Comparison of ENCODE assay signal across 8 mouse cellular contexts in genomic region chr5:136961983-136962461, GRCm38 (mm10). TPM values are rescaled to one million over a fixed set of nuclear protein-coding genes. Genes with fewer than 3 reads are reported as not detected.
A peak's percentile ranks its signal among the peaks of the same experiment; 100 is the strongest.
DNase-seq lines count a peak whose midpoint lies in the region; ATAC-seq lines count a peak whose summit lies in the region.

No protein-coding gene starts in this region.

- peak; percentile 93 for DNase-seq in ZHBTc4 (ENCODE audit: low read depth, low spot score)
- DNase-seq in gastrocnemius, adult 8-10 months (ENCODE audit: low spot score in 2 of 2) = peak; percentile 86
- peak; percentile 64 for DNase-seq in hindlimb bud, embryonic 11.5 days (ENCODE audit: extremely low spot score, low read depth, low spot score)
- peak; percentile 89 to 91 for DNase-seq in left cerebral cortex, adult 8-10 months (ENCODE audit: low spot score in 2 of 2)
- peak; percentile 93 to 94 for DNase-seq in right cerebral cortex, postnatal 10 days (ENCODE audit: low spot score in 2 of 2)
- DNase-seq in urinary bladder, postnatal 25 days (ENCODE audit: low spot score) = peak; percentile 77

- ATAC-seq in common myeloid progenitor, adult 5-6 weeks (replicated peaks; ENCODE audit: low read depth, poor library complexity, severe bottlenecking) = peak; percentile 92

- no peaks in the 10 kb centered on the region for H3K9me3 ChIP-seq in megakaryocyte, embryonic 14.5 days

- H3K27me3 ChIP-seq in megakaryocyte, embryonic 14.5 days (replicated peaks) = no peaks in the 10 kb centered on the region

- H3K4me3 ChIP-seq in megakaryocyte, embryonic 14.5 days (replicated peaks) = peak overlapping the region; percentile 92

- peaks cover 65% of the 10 kb centered on the region for H3K36me3 ChIP-seq in megakaryocyte, embryonic 14.5 days (replicated peaks; ENCODE audit: low read length)

- H3K4me1 ChIP-seq in megakaryocyte, embryonic 14.5 days = peaks cover 62% of the 10 kb centered on the region

RNA-seq across cellular contexts. Expression of gene Cldn15, which starts 4.4 kb away (rescaled TPM):
- total RNA-seq in common myeloid progenitor, adult 5-6 weeks (2017) = 1.3 and 1.8 TPM in 2 replicates
- total RNA-seq in gastrocnemius, adult 8-10 months (2022) = 1 to 10 TPM in 3 of 4 experiments, under 1 TPM in 1; 0.99 to 2.0 (median 1.2) TPM
- total RNA-seq in left cerebral cortex, adult 8-10 months (2022) = under 1 TPM in 2 of 4 experiments, not detected in 2; 0.23 to 0.25 TPM
- 0.90 and 4.8 TPM in 2 replicates for polyA plus RNA-seq in megakaryocyte, embryonic 14.5 days (2012; ENCODE audit: insufficient read depth, low replicate concordance)

RNA-seq across cellular contexts. Expression of gene Fis1, which starts 8.9 kb away (rescaled TPM):
- total RNA-seq in common myeloid progenitor, adult 5-6 weeks (2017) = 101 and 120 TPM in 2 replicates
- 100 to 1,000 TPM; 185 to 202 (median 194) TPM for total RNA-seq in gastrocnemius, adult 8-10 months (2022)
- total RNA-seq in left cerebral cortex, adult 8-10 months (2022) = 100 to 1,000 TPM; 256 to 283 (median 275) TPM
- polyA plus RNA-seq in megakaryocyte, embryonic 14.5 days (2012; ENCODE audit: insufficient read depth, low replicate concordance) = 1,064 and 1,998 TPM in 2 replicates

RNA-seq across cellular contexts. Expression of gene Plod3, which starts 24.8 kb away (rescaled TPM):
- 35.1 and 57.3 TPM in 2 replicates for total RNA-seq in common myeloid progenitor, adult 5-6 weeks (2017)
- total RNA-seq in gastrocnemius, adult 8-10 months (2022) = 10 to 100 TPM; 15.9 to 18.1 (median 17.0) TPM
- total RNA-seq in left cerebral cortex, adult 8-10 months (2022) = 10 to 100 TPM; 27.9 to 43.3 (median 34.2) TPM
- 32.3 and 34.6 TPM in 2 replicates for polyA plus RNA-seq in megakaryocyte, embryonic 14.5 days (2012; ENCODE audit: insufficient read depth, low replicate concordance)

RNA-seq across cellular contexts. Expression of gene Znhit1, which starts 25.8 kb away (rescaled TPM):
- total RNA-seq in common myeloid progenitor, adult 5-6 weeks (2017) = 28.2 and 32.1 TPM in 2 replicates
- total RNA-seq in gastrocnemius, adult 8-10 months (2022) = 10 to 100 TPM; 62.4 to 85.5 (median 72.4) TPM
- total RNA-seq in left cerebral cortex, adult 8-10 months (2022) = 10 to 100 TPM; 81.9 to 92.7 (median 85.8) TPM
- 438 and 561 TPM in 2 replicates for polyA plus RNA-seq in megakaryocyte, embryonic 14.5 days (2012; ENCODE audit: insufficient read depth, low replicate concordance)

RNA-seq across cellular contexts. Expression of gene Ift22, which starts 54.1 kb away (rescaled TPM):
- total RNA-seq in common myeloid progenitor, adult 5-6 weeks (2017) = 3.8 and 15.0 TPM in 2 replicates
- total RNA-seq in gastrocnemius, adult 8-10 months (2022) = 1 to 10 TPM; 4.7 to 6.6 (median 5.5) TPM
- total RNA-seq in left cerebral cortex, adult 8-10 months (2022) = 10 to 100 TPM; 87.2 to 95.6 (median 91.6) TPM
- 13.9 and 14.8 TPM in 2 replicates for polyA plus RNA-seq in megakaryocyte, embryonic 14.5 days (2012; ENCODE audit: insufficient read depth, low replicate concordance)

Comparison
In these comparisons a context has a peak if more than half of its experiments do, and no peak if none do; other contexts are left out.
1. Peak in every context shown above with its lines: DNase-seq, ATAC-seq and H3K4me3 ChIP-seq.